Mouse (Mus musculus): ENCODE measurements around the gene Olfr609. TPM values are rescaled to one million over a fixed set of nuclear protein-coding genes. Genes with fewer than 3 reads are reported as not detected.

Olfr609 gene
- polyA plus RNA-seq (2012; rRNA removed) = not detected in 2 replicates

DNA sequence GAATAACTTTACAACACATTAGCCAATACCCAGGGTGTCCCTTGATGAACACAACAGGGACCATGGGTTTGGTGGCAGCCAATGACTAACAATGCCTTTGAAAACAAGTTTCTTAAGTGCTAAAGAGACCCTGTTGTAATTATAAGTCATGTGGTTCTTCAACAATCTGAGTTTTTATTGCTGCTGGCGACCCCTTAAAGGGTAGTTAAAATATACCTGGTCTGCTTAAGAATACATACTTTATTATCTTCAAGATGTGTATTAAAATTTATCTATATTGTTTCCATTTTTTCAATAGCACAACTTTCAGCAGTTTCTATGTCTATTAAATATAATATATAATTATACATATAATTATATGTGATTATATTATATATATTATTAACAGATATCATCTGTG lies at the start of gene Olfr609:
TSS of gene Olfr609 (minus strand) at position 101 of the 400 bp plus-strand sequence.

DNA sequence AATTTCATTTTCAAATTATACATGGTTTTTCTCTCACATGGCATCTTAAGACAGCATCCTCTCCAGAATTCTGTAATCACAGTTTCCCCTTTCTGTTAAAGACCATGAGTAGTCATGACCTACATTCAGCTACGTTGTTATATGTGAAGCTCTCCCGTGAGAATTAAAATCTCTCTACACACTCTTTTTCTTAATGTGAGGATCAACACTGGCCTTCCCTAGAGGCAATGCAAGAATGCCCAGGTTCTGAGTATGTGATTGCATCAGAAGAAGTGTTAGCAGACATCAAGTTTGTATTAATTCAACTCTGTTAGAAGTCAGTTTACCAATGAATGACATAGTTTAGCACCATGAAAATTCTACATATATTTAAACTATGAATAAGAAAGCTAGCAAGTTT lies 44.8 kb upstream of the Olfr609 start, which contains the start of gene Olfr612:
TSS of gene Olfr612 (minus strand) at position 101 of the 400 bp plus-strand sequence.

GRCm38 (mm10) chr7:103520746-103521145 lies 22.9 kb upstream of the Olfr609 start, which contains the start of gene Olfr611:
Gene Olfr611 (minus strand): TSS chr7:103520846.

DNA sequence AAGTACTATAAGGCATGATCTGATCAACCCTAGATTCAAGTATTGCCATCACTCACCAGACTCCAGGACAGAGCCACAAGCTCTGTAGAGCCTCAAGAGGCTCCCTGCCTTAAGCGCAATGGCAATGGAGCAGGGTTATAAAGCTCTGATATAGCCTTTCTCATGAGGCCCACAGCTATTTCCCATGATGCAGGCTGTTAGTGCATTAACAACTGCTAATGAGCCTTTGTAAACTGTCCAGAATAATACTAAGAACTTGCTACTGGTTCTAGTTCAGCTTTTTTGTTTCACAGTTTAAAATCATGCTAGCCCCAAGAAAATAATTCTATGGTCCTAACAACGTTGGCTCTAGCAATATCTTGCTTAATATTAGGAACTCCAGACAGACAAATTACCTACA lies 14.2 kb upstream of the Olfr609 start, which contains the start of gene Olfr610:
TSS of gene Olfr610 (minus strand) at position 101 of the 400 bp plus-strand sequence.

GRCm38 (mm10) chr7:103469577-103469976 lies 28.3 kb downstream of the Olfr609 start, which contains the start of gene Olfr608:
Gene Olfr608 (plus strand): TSS chr7:103469877.

GRCm38 (mm10) chr7:103448746-103449145 lies 49.1 kb downstream of the Olfr609 start, which contains the start of gene Olfr606:
Gene Olfr606 (plus strand): TSS chr7:103449046.

DNA sequence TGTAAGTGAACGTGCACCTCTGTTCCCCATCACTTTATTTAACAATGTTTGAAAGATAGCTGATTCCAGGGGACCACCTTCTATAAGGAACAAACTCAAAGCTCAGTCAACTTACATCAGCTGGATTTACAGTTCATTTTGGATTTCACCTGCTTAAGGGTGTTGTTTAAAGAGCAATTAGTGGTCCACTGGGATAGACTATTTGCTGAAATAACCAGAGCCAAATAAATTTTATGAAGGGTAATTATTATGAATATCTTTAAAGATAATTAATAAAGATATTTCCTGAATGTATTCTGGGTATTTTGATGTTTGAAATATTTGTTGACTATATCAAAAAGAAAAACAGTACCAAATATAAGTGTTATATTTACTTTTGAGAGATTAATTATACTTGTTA lies 52.5 kb downstream of the Olfr609 start, which contains the start of gene Olfr605:
TSS of gene Olfr605 (minus strand) at position 101 of the 400 bp plus-strand sequence.

Other genes starting within 250 kb of the Olfr609 start
- gene Usp17ld, start 245.6 kb downstream of the Olfr609 start, polyA plus RNA-seq (2012; rRNA removed) = not detected in 2 replicates
- not detected in 2 replicates for gene Olfr596, start 192.4 kb downstream of the Olfr609 start, polyA plus RNA-seq (2012; rRNA removed)
- not detected in 2 replicates for gene Olfr597, start 181.7 kb downstream of the Olfr609 start, polyA plus RNA-seq (2012; rRNA removed)
- gene Olfr598, start 174.5 kb downstream of the Olfr609 start, polyA plus RNA-seq (2012; rRNA removed) = not detected in 2 replicates
- gene Olfr599, start 162.1 kb downstream of the Olfr609 start, polyA plus RNA-seq (2012; rRNA removed) = not detected in 2 replicates
- not detected in 2 replicates for gene Olfr600, start 148.4 kb downstream of the Olfr609 start, polyA plus RNA-seq (2012; rRNA removed)
- gene Olfr601, start 135.4 kb downstream of the Olfr609 start, polyA plus RNA-seq (2012; rRNA removed) = not detected in 2 replicates
- gene Olfr603, start 111.9 kb downstream of the Olfr609 start, polyA plus RNA-seq (2012; rRNA removed) = not detected in 2 replicates
- gene Usp17lc, start 83.0 kb downstream of the Olfr609 start, polyA plus RNA-seq (2012; rRNA removed) = not detected in 2 replicates
- gene Olfr605, start 52.6 kb downstream of the Olfr609 start, polyA plus RNA-seq (2012; rRNA removed) = not detected in 2 replicates
- gene Olfr606, start 49.0 kb downstream of the Olfr609 start, polyA plus RNA-seq (2012; rRNA removed) = not detected in 2 replicates
- gene Olfr607, start 33.9 kb downstream of the Olfr609 start, polyA plus RNA-seq (2012; rRNA removed) = not detected in 2 replicates
- not detected in 2 replicates for gene Olfr608, start 28.2 kb downstream of the Olfr609 start, polyA plus RNA-seq (2012; rRNA removed)
- gene Olfr610, start 14.1 kb upstream of the Olfr609 start, polyA plus RNA-seq (2012; rRNA removed) = not detected in 2 replicates
- not detected in 2 replicates for gene Olfr611, start 22.8 kb upstream of the Olfr609 start, polyA plus RNA-seq (2012; rRNA removed)
- gene Olfr612, start 44.7 kb upstream of the Olfr609 start, polyA plus RNA-seq (2012; rRNA removed) = not detected in 2 replicates
- gene Olfr613, start 50.0 kb upstream of the Olfr609 start, polyA plus RNA-seq (2012; rRNA removed) = not detected in 2 replicates
- gene Olfr615, start 58.0 kb upstream of the Olfr609 start, polyA plus RNA-seq (2012; rRNA removed) = not detected in 2 replicates
- gene Olfr616, start 71.1 kb upstream of the Olfr609 start, polyA plus RNA-seq (2012; rRNA removed) = not detected in 2 replicates
- gene Olfr617, start 75.0 kb upstream of the Olfr609 start, polyA plus RNA-seq (2012; rRNA removed) = not detected in 2 replicates
- not detected in 2 replicates for gene Olfr618, start 92.0 kb upstream of the Olfr609 start, polyA plus RNA-seq (2012; rRNA removed)
- not detected in 2 replicates for gene Olfr619, start 102.5 kb upstream of the Olfr609 start, polyA plus RNA-seq (2012; rRNA removed)
- not detected in 2 replicates for gene Olfr620, start 114.5 kb upstream of the Olfr609 start, polyA plus RNA-seq (2012; rRNA removed)
- not detected in 2 replicates for gene Olfr622, start 144.6 kb upstream of the Olfr609 start, polyA plus RNA-seq (2012; rRNA removed)
- not detected in 2 replicates for gene Olfr623, start 165.6 kb upstream of the Olfr609 start, polyA plus RNA-seq (2012; rRNA removed)
- gene Olfr624, start 173.1 kb upstream of the Olfr609 start, polyA plus RNA-seq (2012; rRNA removed) = not detected in 2 replicates
- not detected in 2 replicates for gene Olfr625-ps1, start 184.7 kb upstream of the Olfr609 start, polyA plus RNA-seq (2012; rRNA removed)
- gene Olfr243, start 216.6 kb upstream of the Olfr609 start, polyA plus RNA-seq (2012; rRNA removed) = not detected in 2 replicates
- not detected in 2 replicates for gene Olfr628, start 232.3 kb upstream of the Olfr609 start, polyA plus RNA-seq (2012; rRNA removed)
- gene Olfr629, start 246.9 kb upstream of the Olfr609 start, polyA plus RNA-seq (2012; rRNA removed) = not detected in 2 replicates